Mouse (Mus musculus): ENCODE results near the gene Sdcbp2.

DNA sequence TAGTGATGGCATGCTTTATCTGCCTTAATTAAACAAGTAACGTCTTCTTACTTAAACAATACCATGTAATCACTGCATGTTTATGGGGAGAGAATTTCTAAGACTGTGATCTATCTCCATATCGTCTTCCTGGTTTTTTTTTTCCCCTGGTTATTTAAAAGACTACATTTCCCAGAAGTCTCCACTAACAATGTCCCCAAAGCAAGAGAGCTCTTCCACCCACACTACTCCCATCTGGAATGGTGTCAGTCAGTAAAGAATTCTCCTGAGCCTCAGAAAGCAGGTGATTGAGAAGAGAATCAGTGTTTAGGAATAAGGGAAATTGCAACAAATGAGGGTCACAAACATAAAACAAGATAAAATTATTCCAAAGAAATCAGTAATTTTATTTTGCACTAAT is 62.5 kb downstream of the Sdcbp2 start:
- TF ChIP-seq GATA1 (IDR thresholded peaks at IDR 0.05; ENCODE audit: borderline replicate concordance, low read length) (no peak), FLI1 (IDR thresholded peaks at IDR 0.05; ENCODE audit: low read length) (no peak)
